Mouse (Mus musculus) limb, embryonic 15.5 days (tissue): ENCODE results near the gene Icam4. TPM values are rescaled to one million over a fixed set of nuclear protein-coding genes. Genes with fewer than 3 reads are reported as not detected.

Experiments
- ATAC-seq: fragments of 200-750 bp; cut with Nextera tagmentation; 2 replicates; pipeline ENCODE4 v1.8.0; 2017; ENCODE audit warnings: low read depth, moderate TSS enrichment; ENCODE audit not compliant: insufficient number of reproducible peaks, low FRiP score, low TSS enrichment
- H3K27ac ChIP-seq: fragments of 300-500 bp; sonication (generic); 2 replicates; pipeline ENCODE4 v1.5.1; 2015; ENCODE audit warnings: moderate library complexity, mild to moderate bottlenecking, inconsistent platforms
- H3K27me3 ChIP-seq: fragments of 300-500 bp; sonication (generic); 2 replicates; pipeline ENCODE4 v1.6.1; 2015; ENCODE audit warnings: inconsistent platforms
- H3K36me3 ChIP-seq: fragments of 300-500 bp; sonication (generic); 2 replicates; pipeline ENCODE4 v1.6.1; 2015; ENCODE audit warnings: inconsistent platforms
- H3K4me1 ChIP-seq: fragments of 300-500 bp; sonication (generic); 2 replicates; pipeline ENCODE4 v1.6.1; 2015; ENCODE audit warnings: inconsistent platforms
- H3K4me2 ChIP-seq: fragments of 300-500 bp; sonication (generic); 2 replicates; pipeline ENCODE4 v1.6.1; 2015; ENCODE audit warnings: mild to moderate bottlenecking, inconsistent platforms
- H3K4me3 ChIP-seq: fragments of 300-500 bp; sonication (generic); 2 replicates; pipeline ENCODE4 v1.5.1; 2015; ENCODE audit warnings: mild to moderate bottlenecking, inconsistent platforms
- H3K9ac ChIP-seq: fragments of 300-500 bp; sonication (generic); 2 replicates; pipeline ENCODE4 v1.6.1; 2015; ENCODE audit warnings: inconsistent platforms
- H3K9me3 ChIP-seq: fragments of 300-500 bp; sonication (generic); 2 replicates; pipeline ENCODE4 v1.6.1; 2016; ENCODE audit warnings: inconsistent platforms
- WGBS: fragments of 180-500 bp; shearing (Covaris S2); methylation state at CpG from one replicate; pipeline ENCODE4 v1.1.7; 2015; 5-methylcytosine and 5-hydroxymethylcytosine counted together
- microRNA counts: library from miRNA; unstranded; fragments of <30 nt; microRNA quantifications from one replicate; lab custom pipeline; 2016
- microRNA-seq: library from miRNA; unstranded; fragments of <30 nt; microRNA quantifications from one replicate; pipeline ENCODE4, GENCODE M21; 2016
- polyA plus RNA-seq: library from polyadenylated mRNA; unstranded; fragments of >200 nt; fragmentation: Nextera tagmentation; extraction: Ambion mirVana; gene quantifications from 2 replicates; pipeline ENCODE4 v1.2.1, GENCODE M21; 2015

The Icam4 gene
- polyA plus RNA-seq, 1 experiment from 2014 or later: 3.0 TPM

DNA sequence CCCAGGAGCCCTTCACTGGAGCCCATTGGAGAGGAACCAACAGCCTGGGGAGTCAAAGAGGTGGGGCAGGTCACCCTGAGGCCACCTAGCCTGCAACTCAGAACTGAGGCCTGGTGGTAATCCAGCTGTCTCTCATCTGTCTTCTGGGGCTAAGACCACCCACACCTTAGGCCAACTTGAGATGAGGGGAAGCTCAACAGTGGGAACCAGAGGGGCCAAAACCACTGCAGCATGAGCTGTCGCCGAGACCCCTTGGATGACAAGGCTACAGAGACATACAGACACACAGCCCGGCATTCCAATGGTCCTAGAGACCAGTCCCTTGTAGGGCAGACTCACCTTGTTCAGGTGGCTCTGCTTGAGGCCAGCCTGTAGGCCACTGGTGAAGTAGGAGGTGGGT, 46.5 kb downstream of the Icam4 start:
- WGBS: 92% methylated on average over 3 of the region's 3 CpGs

More for the DNA sequence above, 46.5 kb downstream of the Icam4 start:
- H3K27ac ChIP-seq: no peak overlapping the region
- H3K9ac ChIP-seq: no peak overlapping the region
- H3K27me3 ChIP-seq: no peaks in the 10 kb centered on the region
- ATAC-seq: no peak
- H3K4me1 ChIP-seq: peaks cover 16% of the 10 kb centered on the region
- H3K4me2 ChIP-seq: no peak overlapping the region
- H3K36me3 ChIP-seq: peaks cover 61% of the 10 kb centered on the region
- no peak overlapping the region for H3K4me3 ChIP-seq
- H3K9me3 ChIP-seq: no peaks in the 10 kb centered on the region

MicroRNA genes within 50 kb of the gene (microRNA counts, 519-probe panel; counts per million panel counts)
- 2,767 counts per million, percentile 61 among the panel's probes with 10 or more counts for microRNA mmu-miR-1900 (lab: Ali Mortazavi, UCI)

Small RNA genes lying within 50 kb of the gene (microRNA-seq; reads per million reads assigned to microRNA genes)
- gene Mir1900 (not detected), gene Mir7082 (not detected)

Other genes starting within 250 kb of the Icam4 start
- 8.0 and 15.3 TPM in 2 replicates for gene Col5a3, start 214.3 kb upstream of the Icam4 start, polyA plus RNA-seq
- not detected in 2 replicates for gene Rdh8, start 210.9 kb upstream of the Icam4 start, polyA plus RNA-seq
- gene A230050P20Rik, start 160.7 kb upstream of the Icam4 start, polyA plus RNA-seq: 9.5 and 11.8 TPM in 2 replicates
- 4.6 and 5.0 TPM in 2 replicates for gene Angptl6, start 149.6 kb upstream of the Icam4 start, polyA plus RNA-seq
- gene Ppan, start 141.2 kb upstream of the Icam4 start, polyA plus RNA-seq: 86.9 and 88.6 TPM in 2 replicates
- gene Eif3g, start 130.8 kb upstream of the Icam4 start, polyA plus RNA-seq: 303 and 319 TPM in 2 replicates
- 79.7 and 82.3 TPM in 2 replicates for gene Dnmt1, start 69.5 kb upstream of the Icam4 start, polyA plus RNA-seq
- gene S1pr2, start 52.6 kb upstream of the Icam4 start, polyA plus RNA-seq: 62.0 and 65.1 TPM in 2 replicates
- 112 and 116 TPM in 2 replicates for gene Mrpl4, start 26.6 kb upstream of the Icam4 start, polyA plus RNA-seq
- 23.4 and 24.4 TPM in 2 replicates for gene Icam1, start 13.4 kb upstream of the Icam4 start, polyA plus RNA-seq
- gene Icam5, start 2.7 kb downstream of the Icam4 start, polyA plus RNA-seq: 0.05 and 0.21 TPM in 2 replicates
- 0.56 TPM in 1 of 2 replicates, not detected in the other for gene Zglp1, start 37.7 kb downstream of the Icam4 start, polyA plus RNA-seq
- gene Gm49373, start 43.7 kb downstream of the Icam4 start, polyA plus RNA-seq: 0.60 and 0.93 TPM in 2 replicates
- 53.3 and 57.9 TPM in 2 replicates for gene Fdx1l, start 44.2 kb downstream of the Icam4 start, polyA plus RNA-seq
- gene Gm38431, start 62.6 kb downstream of the Icam4 start, polyA plus RNA-seq: 1.2 and 1.6 TPM in 2 replicates
- gene Raver1, start 62.6 kb downstream of the Icam4 start, polyA plus RNA-seq: 49.6 and 55.0 TPM in 2 replicates
- 13.1 and 13.2 TPM in 2 replicates for gene Tyk2, start 101.9 kb downstream of the Icam4 start, polyA plus RNA-seq
- 298 and 326 TPM in 2 replicates for gene Cdc37, start 120.6 kb downstream of the Icam4 start, polyA plus RNA-seq
- gene Pde4a, start 136.3 kb downstream of the Icam4 start, polyA plus RNA-seq: 6.1 and 6.4 TPM in 2 replicates
- 77.7 and 78.6 TPM in 2 replicates for gene Keap1, start 210.0 kb downstream of the Icam4 start, polyA plus RNA-seq
- 6.2 and 6.3 TPM in 2 replicates for gene S1pr5, start 219.1 kb downstream of the Icam4 start, polyA plus RNA-seq
- gene Atg4d, start 235.9 kb downstream of the Icam4 start, polyA plus RNA-seq: 40.8 and 44.2 TPM in 2 replicates